8 mouse cellular contexts compared by ENCODE assay signal in genomic region chr3:131320184-131320583, GRCm38 (mm10). TPM values are rescaled to one million over a fixed set of nuclear protein-coding genes. Genes with fewer than 3 reads are reported as not detected.
DNase-seq lines count a peak whose midpoint lies in the region; TF ChIP-seq lines count a peak whose summit lies in the region.

No protein-coding gene starts in this region.

- no peak for TF ChIP-seq POLR2A in ES-Bruce4 (IDR thresholded peaks at IDR 0.05; ENCODE audit: insufficient read depth, low read length)

- intact Hi-C loops in heart, postnatal 10 days (cut with DNase I), result loop anchor here (1.0 to 2.0 kb wide), 3 partner anchors 171 to 232 kb away; partner anchors contain the start of gene Sgms2

- H3K27ac ChIP-seq in ES-Bruce4 (ENCODE audit: insufficient read depth, low read length), result no peak overlapping the region

- H3K36me3 ChIP-seq in ES-Bruce4 (ENCODE audit: control insufficient read depth, insufficient read depth, low read length, poor library complexity, severe bottlenecking), result no peaks in the 10 kb centered on the region

- TF ChIP-seq CTCF in ES-Bruce4 (IDR thresholded peaks at IDR 0.05; ENCODE audit: low read depth, low read length), result peak; percentile 76

- H3K4me3 ChIP-seq in ES-Bruce4 (ENCODE audit: low read depth, low read length), result no peak overlapping the region

- H3K9me3 ChIP-seq in ES-Bruce4 (replicated peaks; ENCODE audit: control insufficient read depth, insufficient read depth, low read length, poor library complexity, severe bottlenecking), result no peaks in the 10 kb centered on the region

- DNase-seq in adrenal gland, postnatal 14 days, result peak; percentile 91
- DNase-seq in embryo, embryonic 11.5 days (ENCODE audit: low read depth, low spot score), result peak; percentile 72
- DNase-seq in heart, postnatal 10 days, result peak; percentile 85 to 92
- peak; percentile 84 to 88 for DNase-seq in layer of hippocampus, postnatal 10 days (ENCODE audit: low spot score in 2 of 2)
- peak; percentile 92 for DNase-seq in lung, postnatal 36 days
- peak; percentile 83 for DNase-seq in right cerebral cortex, postnatal 14 days
- peak; percentile 66 to 75 for DNase-seq in urinary bladder, postnatal 36 days (ENCODE audit: low spot score in 2 of 2)

- no peak for TF ChIP-seq EP300 in ES-Bruce4 (IDR thresholded peaks at IDR 0.05; ENCODE audit: insufficient read depth, low read depth, low read length)

- H3K4me1 ChIP-seq in ES-Bruce4 (ENCODE audit: control insufficient read depth, insufficient read depth, low read length), result peaks cover 5% of the 10 kb centered on the region

- no peak overlapping the region for H3K9ac ChIP-seq in ES-Bruce4 (ENCODE audit: low read depth, poor library complexity, severe bottlenecking)

- no peaks in the 10 kb centered on the region for H3K27me3 ChIP-seq in ES-Bruce4 (ENCODE audit: control insufficient read depth, insufficient read depth, low read length, poor library complexity, severe bottlenecking)

RNA-seq across cellular contexts. Expression of gene Cyp2u1, which starts 17.2 kb away (rescaled TPM):
- polyA plus RNA-seq in ES-Bruce4 (2011; ENCODE audit: insufficient read depth, insufficient read length, low read depth, missing spikeins), result 0.90 and 1.2 TPM in 2 replicates
- total RNA-seq in adrenal gland, postnatal 14 days (2021), result 17.8 and 22.7 TPM in 2 replicates
- total RNA-seq in heart, postnatal 10 days (2021), result 10 to 100 TPM; 28.7 to 29.2 TPM
- total RNA-seq in layer of hippocampus, postnatal 10 days (2021), result 10 to 100 TPM; 15.0 to 15.1 TPM

RNA-seq across cellular contexts. Expression of gene Hadh, which starts 48.3 kb away (rescaled TPM):
- 67.1 and 70.7 TPM in 2 replicates for polyA plus RNA-seq in ES-Bruce4 (2011; ENCODE audit: insufficient read depth, insufficient read length, low read depth, missing spikeins)
- total RNA-seq in adrenal gland, postnatal 14 days (2021), result 822 and 851 TPM in 2 replicates
- 100 to 1,000 TPM; 573 to 586 TPM for total RNA-seq in heart, postnatal 10 days (2021)
- total RNA-seq in layer of hippocampus, postnatal 10 days (2021), result 10 to 100 TPM; 25.9 to 28.4 TPM

Comparison
In these comparisons a context has a peak if more than half of its experiments do, and no peak if none do; other contexts are left out.
1. RNA of gene Hadh, which starts 48.3 kb away (total RNA-seq): 822 to 851 TPM in adrenal gland, postnatal 14 days and 573 to 586 TPM in heart, postnatal 10 days; 25.9 to 28.4 TPM in layer of hippocampus, postnatal 10 days; every median in the first group is over 10 times any median in the second.
2. Peak in every context shown above with its lines, with median percentiles within 50 percentile points of each other: DNase-seq.